Mouse (Mus musculus): Measurements from ENCODE around the gene Wbp1l. TPM values are rescaled to one million over a fixed set of nuclear protein-coding genes. Genes with fewer than 3 reads are reported as not detected.
A peak's percentile ranks its signal among the peaks of the same experiment; 100 is the strongest.

Gene Wbp1l
- polyA plus RNA-seq, 1 experiment from 2014 or later, result 31.5 TPM

DNA sequence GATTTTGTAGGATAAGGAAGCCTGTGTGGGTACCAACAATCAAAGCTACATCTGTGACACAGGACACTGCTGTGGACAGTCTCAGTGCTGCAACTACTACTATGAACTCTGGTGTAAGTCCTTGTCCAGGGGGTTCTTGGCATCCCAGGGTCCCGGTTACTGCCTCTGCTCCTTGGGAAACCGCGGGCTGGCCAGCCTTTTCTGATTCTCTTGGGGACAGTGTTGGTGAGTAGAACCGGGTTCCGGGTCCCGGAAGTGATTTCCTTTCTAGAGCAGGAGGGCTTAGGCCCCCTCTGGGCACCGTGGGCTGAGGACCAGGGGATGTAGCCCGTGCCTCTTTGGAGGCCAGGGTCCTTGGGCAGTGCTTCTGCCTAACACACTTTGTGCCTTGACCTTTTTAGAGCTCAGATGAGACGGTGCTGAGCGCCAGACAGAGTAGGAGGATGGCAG is 45.5 kb downstream of the Wbp1l start:
- no peak overlapping the region for H3K4me3 ChIP-seq (ENCODE audit: low read depth, low read length)
- no peak overlapping the region; the same call in 1 of the 2 replicates for H3K27ac ChIP-seq (ENCODE audit: low read depth, low read length)
- H3K9ac ChIP-seq (ENCODE audit: low read depth, low read length), result no peak overlapping the region
- H3K4me1 ChIP-seq (replicated peaks; ENCODE audit: control insufficient read depth, insufficient read depth, low read length), result peaks cover 9% of the 10 kb centered on the region; the same call in 1 of the 2 replicates
- no peak overlapping the region for H3K4me2 ChIP-seq (replicated peaks; ENCODE audit: low read depth, low read length)
- ATAC-seq (ENCODE audit: low FRiP score) (no peak), DNase-seq (ENCODE audit: low spot score) (no peak)
- no peaks in the 10 kb centered on the region for H3K27me3 ChIP-seq (ENCODE audit: control insufficient read depth, insufficient read depth, low read length)
- WGBS, result 69% methylated on average over 10 of the region's 10 CpGs
- no peaks in the 10 kb centered on the region for H3K9me3 ChIP-seq (ENCODE audit: control insufficient read depth, low read length)
- no peaks in the 10 kb centered on the region for H3K36me3 ChIP-seq (ENCODE audit: control insufficient read depth, insufficient read depth, low read length)

DNA sequence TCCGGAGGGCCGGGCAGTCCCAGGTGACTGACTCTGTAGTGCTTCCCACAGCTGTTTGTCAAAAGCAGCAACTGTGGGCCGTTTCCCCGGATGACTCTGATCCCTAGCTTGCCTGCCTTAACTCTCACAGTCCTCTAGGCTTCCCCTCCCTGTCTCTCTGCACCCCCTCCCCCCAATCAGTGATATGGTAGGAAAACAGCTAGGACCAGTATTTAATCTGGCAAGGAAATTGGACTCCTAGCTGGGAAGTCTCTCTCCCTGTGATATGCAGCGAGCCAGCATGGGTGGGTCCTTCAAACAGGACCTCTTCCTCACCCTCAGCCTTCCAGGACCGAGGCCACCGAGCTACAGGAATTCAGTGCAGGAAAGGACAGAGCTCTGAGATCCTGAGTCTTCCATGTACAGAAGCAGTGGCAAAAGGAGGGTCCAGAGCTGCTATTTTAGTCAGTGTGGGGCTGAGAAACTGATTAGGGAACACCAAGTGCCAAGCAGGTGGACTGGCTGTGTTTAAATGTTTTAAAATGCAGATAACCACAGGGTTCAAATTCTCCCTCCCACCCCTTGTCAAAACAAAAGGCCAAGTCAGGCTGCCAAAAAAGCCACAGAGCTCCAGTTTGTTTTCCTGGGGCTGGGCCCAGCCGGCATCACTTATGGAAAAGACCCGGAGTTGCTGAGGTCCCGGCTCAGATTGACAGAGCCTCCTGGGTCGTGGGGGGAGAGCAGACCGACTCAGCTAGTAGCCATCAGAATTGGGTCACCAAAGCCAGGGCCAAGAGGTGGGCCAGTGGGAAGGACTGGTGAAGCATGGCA is 46.1 kb downstream of the Wbp1l start:
- DNase-seq (ENCODE audit: low spot score) (no peak), ATAC-seq (ENCODE audit: low FRiP score) (no peak)
- Histone ChIP-seq H3K4me2 (replicated peaks; ENCODE audit: low read depth, low read length) (no peak overlapping the region), H3K9ac (ENCODE audit: low read depth, low read length) (no peak overlapping the region), H3K36me3 (ENCODE audit: control insufficient read depth, insufficient read depth, low read length) (no peaks in the 10 kb centered on the region), H3K27ac (ENCODE audit: low read depth, low read length) (peak overlapping the region; percentile 34; the same call in 1 of the 2 replicates), H3K4me1 (replicated peaks; ENCODE audit: control insufficient read depth, insufficient read depth, low read length) (peaks cover 9% of the 10 kb centered on the region; the same call in 1 of the 2 replicates), H3K9me3 (ENCODE audit: control insufficient read depth, low read length) (no peaks in the 10 kb centered on the region), H3K4me3 (ENCODE audit: low read depth, low read length) (no peak overlapping the region), H3K27me3 (ENCODE audit: control insufficient read depth, insufficient read depth, low read length) (no peaks in the 10 kb centered on the region)
- WGBS, result 25% methylated on average over 12 of the region's 12 CpGs

DNA sequence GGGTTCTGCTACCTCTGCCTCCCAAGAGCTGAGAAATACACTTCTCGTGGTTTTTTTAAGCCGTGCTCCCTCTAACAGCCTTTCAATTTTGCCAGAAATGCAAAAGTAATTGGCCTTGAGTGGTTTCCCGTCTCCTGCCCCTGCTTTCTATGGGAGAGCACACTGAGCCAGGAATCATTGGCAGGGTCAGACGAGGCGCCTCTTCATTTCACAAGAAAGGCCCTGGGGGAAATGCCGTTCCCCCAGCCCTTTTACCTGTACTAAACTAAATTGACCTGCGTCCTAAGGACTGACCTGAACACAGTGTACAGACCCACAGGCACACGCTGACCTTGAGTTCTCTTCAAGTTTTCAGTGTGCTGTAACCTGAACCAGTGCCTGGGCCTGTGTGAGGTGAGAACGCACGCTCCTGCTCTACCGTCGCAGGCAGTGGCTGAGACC is 47.2 kb downstream of the Wbp1l start:
- ATAC-seq (ENCODE audit: low FRiP score) (no peak), DNase-seq (ENCODE audit: low spot score) (no peak)
- 78% methylated on average over 12 of the region's 12 CpGs for WGBS
- Histone ChIP-seq H3K9me3 (ENCODE audit: control insufficient read depth, low read length) (no peaks in the 10 kb centered on the region), H3K36me3 (ENCODE audit: control insufficient read depth, insufficient read depth, low read length) (no peaks in the 10 kb centered on the region), H3K4me2 (replicated peaks; ENCODE audit: low read depth, low read length) (no peak overlapping the region), H3K27ac (ENCODE audit: low read depth, low read length) (no peak overlapping the region), H3K4me3 (ENCODE audit: low read depth, low read length) (no peak overlapping the region), H3K9ac (ENCODE audit: low read depth, low read length) (no peak overlapping the region), H3K27me3 (ENCODE audit: control insufficient read depth, insufficient read depth, low read length) (no peaks in the 10 kb centered on the region), H3K4me1 (replicated peaks; ENCODE audit: control insufficient read depth, insufficient read depth, low read length) (peaks cover 9% of the 10 kb centered on the region; the same call in 1 of the 2 replicates)

DNA sequence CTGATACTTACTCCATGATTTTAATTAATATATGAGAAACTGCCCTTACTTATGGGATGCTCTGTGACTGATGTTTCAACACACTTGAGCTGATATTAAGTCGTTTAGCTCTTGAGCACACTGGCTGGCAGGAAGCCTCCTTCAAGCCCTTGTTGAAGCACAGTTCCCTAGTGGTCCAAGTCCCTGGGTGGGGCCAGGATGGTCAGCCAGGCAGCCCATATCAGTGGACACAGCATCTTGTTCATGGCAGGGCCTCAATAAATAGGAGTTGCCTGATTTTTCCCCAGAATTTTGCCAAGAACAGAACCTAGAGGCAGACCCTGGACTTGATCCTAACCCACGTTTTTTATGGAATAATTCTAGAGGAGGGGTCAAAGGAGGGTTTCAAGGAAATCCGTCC is 48.4 kb downstream of the Wbp1l start:
- Histone ChIP-seq H3K27ac (ENCODE audit: low read depth, low read length) (no peak overlapping the region), H3K9ac (ENCODE audit: low read depth, low read length) (no peak overlapping the region), H3K4me1 (replicated peaks; ENCODE audit: control insufficient read depth, insufficient read depth, low read length) (0 out of 2 replicates have a peak, but pooled peaks cover 7% of the 10 kb centered on the region), H3K4me2 (replicated peaks; ENCODE audit: low read depth, low read length) (no peak overlapping the region), H3K4me3 (ENCODE audit: low read depth, low read length) (no peak overlapping the region), H3K9me3 (ENCODE audit: control insufficient read depth, low read length) (no peaks in the 10 kb centered on the region), H3K27me3 (ENCODE audit: control insufficient read depth, insufficient read depth, low read length) (no peaks in the 10 kb centered on the region), H3K36me3 (ENCODE audit: control insufficient read depth, insufficient read depth, low read length) (no peaks in the 10 kb centered on the region)
- 78% methylated on average over 3 of the region's 3 CpGs for WGBS
- ATAC-seq (ENCODE audit: low FRiP score), result no peak
- no peak for DNase-seq (ENCODE audit: low spot score)

DNA sequence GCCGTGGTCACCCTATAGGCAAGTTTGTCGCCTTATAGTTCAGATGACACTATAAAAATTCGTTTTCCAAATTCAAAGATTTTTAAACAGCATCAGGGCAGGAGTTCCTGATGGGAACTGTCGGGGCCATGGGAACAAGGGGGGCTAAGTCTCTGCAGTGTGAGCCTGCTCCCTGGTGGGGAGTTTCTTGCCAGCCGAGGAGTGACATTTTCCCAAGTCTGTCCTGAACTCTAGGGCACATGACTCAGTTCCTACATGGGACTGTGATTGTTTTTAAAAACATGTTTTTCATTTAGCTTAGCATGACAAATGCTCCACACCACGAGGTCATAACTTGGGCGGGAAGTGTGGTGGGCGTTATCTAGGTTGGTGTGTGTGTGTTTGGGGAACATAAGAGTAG is 49.0 kb downstream of the Wbp1l start:
- no peak overlapping the region for H3K9ac ChIP-seq (ENCODE audit: low read depth, low read length)
- no peaks in the 10 kb centered on the region for H3K9me3 ChIP-seq (ENCODE audit: control insufficient read depth, low read length)
- H3K4me1 ChIP-seq (replicated peaks; ENCODE audit: control insufficient read depth, insufficient read depth, low read length), result 0 out of 2 replicates have a peak, but pooled peaks cover 7% of the 10 kb centered on the region
- no peak overlapping the region for H3K4me2 ChIP-seq (replicated peaks; ENCODE audit: low read depth, low read length)
- whole genome bisulfite sequencing, result 87% methylated on average over 8 of the region's 8 CpGs
- ATAC-seq (ENCODE audit: low FRiP score), result no peak
- no peak overlapping the region for H3K27ac ChIP-seq (ENCODE audit: low read depth, low read length)
- no peak for DNase-seq (ENCODE audit: low spot score)
- H3K36me3 ChIP-seq (ENCODE audit: control insufficient read depth, insufficient read depth, low read length), result no peaks in the 10 kb centered on the region
- no peak overlapping the region for H3K4me3 ChIP-seq (ENCODE audit: low read depth, low read length)
- H3K27me3 ChIP-seq (ENCODE audit: control insufficient read depth, insufficient read depth, low read length), result no peaks in the 10 kb centered on the region

DNA sequence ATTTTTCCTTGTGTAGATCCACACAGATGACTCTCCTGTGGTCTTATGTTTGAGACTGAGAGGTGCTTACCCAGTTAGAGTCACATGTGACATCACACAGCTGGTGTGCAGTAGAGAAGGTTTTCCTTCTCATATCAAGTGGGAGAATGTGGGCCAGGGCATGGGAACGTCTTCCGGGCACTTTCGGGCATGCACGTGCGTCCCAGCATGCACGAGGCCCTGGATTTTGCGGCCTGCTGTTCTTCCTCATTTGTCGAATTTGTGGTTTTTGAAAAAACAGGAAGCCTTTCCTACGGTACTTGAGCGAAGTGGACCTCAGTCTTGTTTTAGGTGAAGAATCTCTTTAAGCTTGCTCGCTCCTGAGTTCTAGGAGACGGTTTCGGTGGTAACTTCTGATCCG is 49.7 kb downstream of the Wbp1l start:
- Histone ChIP-seq H3K27me3 (ENCODE audit: control insufficient read depth, insufficient read depth, low read length) (no peaks in the 10 kb centered on the region), H3K4me3 (ENCODE audit: low read depth, low read length) (no peak overlapping the region), H3K9me3 (ENCODE audit: control insufficient read depth, low read length) (no peaks in the 10 kb centered on the region), H3K4me1 (replicated peaks; ENCODE audit: control insufficient read depth, insufficient read depth, low read length) (0 out of 2 replicates have a peak, but pooled peaks cover 7% of the 10 kb centered on the region), H3K27ac (ENCODE audit: low read depth, low read length) (no peak overlapping the region), H3K9ac (ENCODE audit: low read depth, low read length) (no peak overlapping the region), H3K36me3 (ENCODE audit: control insufficient read depth, insufficient read depth, low read length) (peaks cover 2% of the 10 kb centered on the region; the same call in 1 of the 2 replicates), H3K4me2 (replicated peaks; ENCODE audit: low read depth, low read length) (no peak overlapping the region)
- DNase-seq (ENCODE audit: low spot score), result no peak
- ATAC-seq (ENCODE audit: low FRiP score), result no peak
- 94% methylated on average over 14 of the region's 14 CpGs for WGBS

DNA sequence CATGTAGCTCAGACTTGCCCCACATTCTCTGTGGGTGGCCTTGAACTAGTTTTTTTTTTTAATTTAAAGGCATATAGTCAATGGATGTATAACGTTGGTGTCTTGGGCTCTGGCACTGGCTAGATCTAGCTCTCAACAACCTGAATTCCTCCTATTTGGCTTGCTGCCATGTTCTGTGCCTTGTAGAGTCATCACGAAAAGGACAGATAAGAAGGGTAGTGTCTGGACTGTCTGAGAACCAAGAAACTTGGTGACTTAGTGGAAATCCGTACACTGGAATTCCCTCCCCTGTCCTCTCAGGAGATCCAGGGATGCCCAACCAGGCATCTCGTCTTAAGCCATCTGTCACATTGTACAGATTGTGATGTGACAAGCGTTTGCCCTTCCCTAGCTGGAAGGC is 54.3 kb downstream of the Wbp1l start:
- ATAC-seq (ENCODE audit: low FRiP score), result no peak
- no peak for DNase-seq (ENCODE audit: low spot score)
- Histone ChIP-seq H3K4me1 (replicated peaks; ENCODE audit: control insufficient read depth, insufficient read depth, low read length) (no peaks in the 10 kb centered on the region), H3K27ac (ENCODE audit: low read depth, low read length) (no peak overlapping the region), H3K4me3 (ENCODE audit: low read depth, low read length) (no peak overlapping the region), H3K4me2 (replicated peaks; ENCODE audit: low read depth, low read length) (no peak overlapping the region), H3K27me3 (ENCODE audit: control insufficient read depth, insufficient read depth, low read length) (no peaks in the 10 kb centered on the region), H3K36me3 (ENCODE audit: control insufficient read depth, insufficient read depth, low read length) (peaks cover 18% of the 10 kb centered on the region; the same call in 1 of the 2 replicates), H3K9ac (ENCODE audit: low read depth, low read length) (no peak overlapping the region), H3K9me3 (ENCODE audit: control insufficient read depth, low read length) (no peaks in the 10 kb centered on the region)
- 94% methylated on average over 5 of the region's 5 CpGs for WGBS

DNA sequence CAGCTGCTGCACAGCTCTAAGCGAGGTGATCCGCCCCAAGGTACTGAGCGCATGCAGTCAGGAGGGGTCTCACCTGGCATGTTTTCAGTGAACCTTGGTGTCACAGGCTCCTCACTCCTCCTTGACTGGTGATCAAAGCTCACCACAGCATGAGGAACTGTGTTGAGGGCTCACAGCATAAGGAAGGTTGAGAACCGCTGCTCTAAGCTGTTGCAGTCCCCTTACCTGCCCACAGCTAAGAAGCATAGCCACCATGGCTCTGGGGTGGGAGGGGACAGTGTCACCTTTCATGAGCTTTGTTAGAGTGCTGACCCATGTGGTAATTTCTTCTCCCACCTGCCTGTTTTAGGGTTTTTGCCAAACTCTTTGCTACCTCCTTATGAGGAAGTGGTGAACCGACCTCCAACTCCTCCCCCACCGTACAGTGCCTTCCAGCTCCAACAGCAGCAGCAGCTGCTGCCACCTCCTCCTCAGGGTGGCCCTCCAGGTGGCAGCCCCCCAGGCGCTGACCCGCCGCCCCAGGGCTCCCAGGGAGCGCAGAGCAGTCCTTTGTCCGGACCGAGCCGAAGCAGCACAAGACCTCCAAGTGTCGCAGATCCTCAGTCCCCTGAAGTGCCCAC is 54.8 kb downstream of the Wbp1l start:
- no peak for DNase-seq (ENCODE audit: low spot score)
- H3K4me2 ChIP-seq (replicated peaks; ENCODE audit: low read depth, low read length), result no peak overlapping the region
- 91% methylated on average over 14 of the region's 14 CpGs for WGBS
- H3K27ac ChIP-seq (ENCODE audit: low read depth, low read length), result no peak overlapping the region
- H3K4me3 ChIP-seq (ENCODE audit: low read depth, low read length), result no peak overlapping the region
- no peak overlapping the region for H3K9ac ChIP-seq (ENCODE audit: low read depth, low read length)
- peaks cover 18% of the 10 kb centered on the region; the same call in 1 of the 2 replicates for H3K36me3 ChIP-seq (ENCODE audit: control insufficient read depth, insufficient read depth, low read length)
- H3K27me3 ChIP-seq (ENCODE audit: control insufficient read depth, insufficient read depth, low read length), result no peaks in the 10 kb centered on the region
- no peaks in the 10 kb centered on the region for H3K4me1 ChIP-seq (replicated peaks; ENCODE audit: control insufficient read depth, insufficient read depth, low read length)
- no peak for ATAC-seq (ENCODE audit: low FRiP score)
- H3K9me3 ChIP-seq (ENCODE audit: control insufficient read depth, low read length), result no peaks in the 10 kb centered on the region
